Mouse (Mus musculus) G1E (cell line): ENCODE measurements around the gene Ankzf1. TPM values are rescaled to one million over a fixed set of nuclear protein-coding genes. Genes with fewer than 3 reads are reported as not detected.

Source experiments
- ATAC-seq: 2 replicates; pipeline ENCODE4 v1.8.0; 2016; ENCODE audit warnings: mild to moderate bottlenecking; ENCODE audit not compliant: insufficient number of reproducible peaks, poor library complexity, low FRiP score, severe bottlenecking; ENCODE audit errors: extremely low read depth
- DNase-seq: peaks from one replicate; pipeline ENCODE4 v3.0.0; 2012; ENCODE audit warnings: low spot score
- H3K27me3 ChIP-seq: 2 replicates; pipeline ENCODE4 v1.6.1; 2012; ENCODE audit warnings: mild to moderate bottlenecking, low read length, inconsistent platforms; ENCODE audit not compliant: insufficient read depth
- H3K36me3 ChIP-seq: replicated peaks from 2 replicates; pipeline ENCODE3; 2012; ENCODE audit warnings: mild to moderate bottlenecking, inconsistent platforms
- H3K4me1 ChIP-seq: 2 replicates; pipeline ENCODE4 v1.6.1; 2012; ENCODE audit warnings: low read depth, low read length, inconsistent platforms, mixed read lengths; ENCODE audit not compliant: insufficient read depth
- H3K4me3 ChIP-seq: 2 replicates; pipeline ENCODE4 v1.5.1; 2012; ENCODE audit warnings: low read depth, mild to moderate bottlenecking, inconsistent platforms, low read length, moderate library complexity, mixed read lengths
- H3K9me3 ChIP-seq: replicated peaks from 2 replicates; pipeline ENCODE4 v1.6.1; 2012; ENCODE audit warnings: inconsistent platforms
- CTCF ChIP-seq: IDR thresholded peaks from 2 replicates; pipeline ENCODE4 v1.5.1; 2012; ENCODE audit warnings: low read depth, low read length, inconsistent platforms, mixed read lengths
- GATA1 ChIP-seq: IDR thresholded peaks from 2 replicates; pipeline ENCODE4 v1.6.1; 2012; ENCODE audit warnings: borderline replicate concordance, low read length, inconsistent platforms, mixed read lengths
- GATA2 ChIP-seq: IDR thresholded peaks from 2 replicates; pipeline ENCODE4 v1.6.1; 2012; ENCODE audit warnings: low read depth, low read length, inconsistent platforms, borderline replicate concordance
- POLR2AphosphoS5 ChIP-seq: IDR thresholded peaks from 2 replicates; pipeline ENCODE4 v1.6.1; 2012; ENCODE audit warnings: low read depth, low read length, inconsistent platforms; ENCODE audit not compliant: insufficient replicate concordance
- TAL1 ChIP-seq: conservative IDR thresholded peaks from 2 replicates; pipeline ENCODE4 v1.6.1; 2012; ENCODE audit warnings: low read depth, low read length, inconsistent platforms, mixed read lengths
- polyA plus RNA-seq: library from polyadenylated mRNA; stranded (reverse); fragments of >175 nt; gene quantifications from 2 replicates; pipeline ENCODE4 v1.2.3, GENCODE M21; 2012
- total RNA-seq, 2 experiments: library from RNA; stranded (forward) in 1 of 2; stranded (reverse) in 1 of 2; fragments of 200-1000 nt in 1 of 2; fragments of >200 nt in 1 of 2; fragmentation: Nextera tagmentation in 1 of 2; gene quantifications; 2 replicates each; pipeline ENCODE4 v1.2.3; 2014 to 2017

The Ankzf1 gene
- total and polyA plus RNA-seq, 3 experiments: 22.9 to 57.4 (median 50.4) TPM

GRCm38 (mm10) chr1:75221538-75221937, 29.6 kb downstream of the Ankzf1 start:
- no peak for TF ChIP-seq GATA2
- no peak for TF ChIP-seq POLR2AphosphoS5
- TF ChIP-seq CTCF: no peak
- TF ChIP-seq TAL1: no peak
- TF ChIP-seq GATA1: no peak
- peaks cover 69% of the 10 kb centered on the region for H3K4me1 ChIP-seq

GRCm38 (mm10) chr1:75222926-75223325, 31.0 kb downstream of the Ankzf1 start:
- Histone ChIP-seq H3K4me1 (peaks cover 61% of the 10 kb centered on the region), H3K36me3 (peaks cover 1% of the 10 kb centered on the region), H3K4me3 (no peak overlapping the region), H3K9me3 (no peaks in the 10 kb centered on the region), H3K27me3 (peaks cover 18% of the 10 kb centered on the region)
- DNase-seq: no peak
- no peak for TF ChIP-seq GATA1
- TF ChIP-seq POLR2AphosphoS5: no peak
- TF ChIP-seq GATA2: no peak
- TF ChIP-seq TAL1: no peak
- no peak for TF ChIP-seq CTCF
- ATAC-seq: no peak

More at GRCm38 (mm10) chr1:75221538-75221937, 29.6 kb downstream of the Ankzf1 start:
- no peak for ATAC-seq
- no peaks in the 10 kb centered on the region for H3K9me3 ChIP-seq
- DNase-seq: no peak
- no peak overlapping the region for H3K4me3 ChIP-seq
- H3K27me3 ChIP-seq: peaks cover 9% of the 10 kb centered on the region; the same call in 1 of the 2 replicates
- H3K36me3 ChIP-seq: peaks cover 15% of the 10 kb centered on the region

- Histone ChIP-seq H3K36me3 (no peaks in the 10 kb centered on the region), H3K4me3 (no peak overlapping the region), H3K9me3 (no peaks in the 10 kb centered on the region), H3K27me3 (peaks cover 18% of the 10 kb centered on the region), H3K4me1 (peaks cover 56% of the 10 kb centered on the region)
- DNase-seq (no peak), ATAC-seq (no peak)
- no peak for TF ChIP-seq CTCF
- no peak for TF ChIP-seq GATA1
- TF ChIP-seq POLR2AphosphoS5: no peak
- TF ChIP-seq GATA2: no peak
- no peak for TF ChIP-seq TAL1
These were observed 31.6 kb downstream of the Ankzf1 start for GRCm38 (mm10) chr1:75223532-75223931.

GRCm38 (mm10) chr1:75225473-75225872, 33.5 kb downstream of the Ankzf1 start:
- Histone ChIP-seq H3K4me1 (peaks cover 58% of the 10 kb centered on the region), H3K36me3 (no peaks in the 10 kb centered on the region), H3K27me3 (peaks cover 21% of the 10 kb centered on the region), H3K4me3 (no peak overlapping the region), H3K9me3 (no peaks in the 10 kb centered on the region)
- TF ChIP-seq CTCF (no peak), TAL1 (no peak), POLR2AphosphoS5 (no peak), GATA1 (no peak), GATA2 (no peak)
- DNase-seq: no peak
- no peak for ATAC-seq

GRCm38 (mm10) chr1:75226138-75226537, 34.2 kb downstream of the Ankzf1 start:
- H3K4me3 ChIP-seq: no peak overlapping the region
- no peak for TF ChIP-seq GATA1
- TF ChIP-seq CTCF: no peak
- no peak for TF ChIP-seq TAL1
- TF ChIP-seq GATA2: no peak
- TF ChIP-seq POLR2AphosphoS5: no peak

GRCm38 (mm10) chr1:75227653-75228052, 35.7 kb downstream of the Ankzf1 start:
- Histone ChIP-seq H3K36me3 (no peaks in the 10 kb centered on the region), H3K4me1 (peaks cover 69% of the 10 kb centered on the region), H3K27me3 (peaks cover 34% of the 10 kb centered on the region), H3K4me3 (no peak overlapping the region), H3K9me3 (no peaks in the 10 kb centered on the region)
- ATAC-seq (no peak), DNase-seq (no peak)
- TF ChIP-seq GATA2: no peak
- no peak for TF ChIP-seq GATA1
- TF ChIP-seq CTCF: no peak
- no peak for TF ChIP-seq TAL1
- no peak for TF ChIP-seq POLR2AphosphoS5

More at GRCm38 (mm10) chr1:75226138-75226537, 34.2 kb downstream of the Ankzf1 start:
- Histone ChIP-seq H3K27me3 (peaks cover 25% of the 10 kb centered on the region), H3K4me1 (peaks cover 65% of the 10 kb centered on the region), H3K36me3 (no peaks in the 10 kb centered on the region), H3K9me3 (no peaks in the 10 kb centered on the region)
- no peak for DNase-seq
- no peak for ATAC-seq
